Comparison of ENCODE assay signal across 10 mouse cellular contexts in genomic region chr15:78606059-78606458, GRCm38 (mm10). TPM values are rescaled to one million over a fixed set of nuclear protein-coding genes. Genes with fewer than 3 reads are reported as not detected.
DNase-seq lines count a peak whose midpoint lies in the region; ATAC-seq and TF ChIP-seq lines count a peak whose summit lies in the region.
"Had no signal": no experiment of that assay in that cellular context is flagged by ENCODE, and none has a peak within 500 bp of the region (broad histone marks: within the 10 kb centered on the region; RNA-seq: fewer than 3 reads in every experiment).

No protein-coding gene starts in this region.

- no peak overlapping the region for H3K4me3 ChIP-seq in bone marrow, adult 2 months (replicated peaks; ENCODE audit: control insufficient read depth, low read depth, low read length)

- intact Hi-C loops in left cerebral cortex, postnatal 10 days (cut with DNase I): no loop called here

- peak; percentile 63 for ATAC-seq in common myeloid progenitor, adult 5-6 weeks (replicated peaks; ENCODE audit: low read depth, poor library complexity, severe bottlenecking)
- ATAC-seq in erythroblast, adult 5-6 weeks (replicated peaks; ENCODE audit: low FRiP score, poor library complexity, severe bottlenecking): no peak
- ATAC-seq: lung, postnatal 0 days; Patski had no signal

- peaks cover 22% of the 10 kb centered on the region for H3K4me1 ChIP-seq in bone marrow, adult 2 months (ENCODE audit: control insufficient read depth, insufficient read depth, low read length)

- WGBS in bone marrow, adult 2 months: 15% methylated on average over 6 of the region's 6 CpGs

- DNase-seq in adrenal gland, adult 2 months: peak; percentile 52
- no peak for DNase-seq in adrenal gland, adult 8-10 months
- DNase-seq in left cerebral cortex, postnatal 10 days (ENCODE audit: extremely low spot score in 1 of 2, low spot score in 2 of 2): peak; percentile 39 to 47
- DNase-seq in left cerebral cortex, adult 9 months (ENCODE audit: low spot score in 2 of 2): no peak
- no peak for DNase-seq in frontal cortex, postnatal 14 days (ENCODE audit: low spot score in 2 of 2)

- peak overlapping the region; percentile 6; the same call in 1 of the 2 replicates for H3K27ac ChIP-seq in bone marrow, adult 2 months (ENCODE audit: control insufficient read depth, insufficient read depth, low read depth, low read length, poor library complexity)

- no peak for TF ChIP-seq CTCF in bone marrow, adult 2 months (IDR thresholded peaks at IDR 0.05; ENCODE audit: control insufficient read depth, insufficient read depth, low read length)

- no peak for TF ChIP-seq POLR2A in bone marrow, adult 2 months (IDR thresholded peaks at IDR 0.05; ENCODE audit: borderline replicate concordance, control insufficient read depth, low read depth, low read length)

RNA-seq across cellular contexts. Expression of gene Cyth4, which starts 9.2 kb away (rescaled TPM):
- 10 to 100 TPM in 1 of 2 experiments, 1 to 10 TPM in 1; 7.2 to 12.7 TPM for total RNA-seq in adrenal gland, adult 2 months (2021)
- 13.8 and 16.2 TPM in 2 replicates for polyA plus RNA-seq in adrenal gland, adult 2 months (2012; rRNA removed)
- total RNA-seq in adrenal gland, adult 8-10 months (2022): 10 to 100 TPM in 2 of 4 experiments, 1 to 10 TPM in 2; 8.1 to 21.3 (median 14.8) TPM
- 10 to 100 TPM; 10.4 to 11.6 TPM for total RNA-seq in left cerebral cortex, postnatal 10 days (2021)
- polyA plus RNA-seq in bone marrow, adult 2 months (2011; ENCODE audit: insufficient read depth, insufficient read length, low replicate concordance, missing spikeins): 49.8 and 105 TPM in 2 replicates
- total RNA-seq in common myeloid progenitor, adult 5-6 weeks (2017): 36.3 and 48.0 TPM in 2 replicates
- 17.1 and 19.4 TPM in 2 replicates for total RNA-seq in erythroblast, adult 5-6 weeks (2015; ENCODE audit: low replicate concordance)
- 18.1 and 20.1 TPM in 2 replicates for total RNA-seq in erythroblast, adult 5-6 weeks (2017; ENCODE audit: low replicate concordance)

RNA-seq across cellular contexts. Expression of gene Rac2, which starts 33.5 kb away (rescaled TPM):
- total RNA-seq in adrenal gland, adult 2 months (2021): 1 to 10 TPM; 8.1 to 9.6 TPM
- polyA plus RNA-seq in adrenal gland, adult 2 months (2012; rRNA removed): 33.4 and 40.2 TPM in 2 replicates
- 10 to 100 TPM in 2 of 4 experiments, 1 to 10 TPM in 2; 4.2 to 19.0 (median 7.7) TPM for total RNA-seq in adrenal gland, adult 8-10 months (2022)
- 1 to 10 TPM; 1.6 to 2.1 TPM for total RNA-seq in left cerebral cortex, postnatal 10 days (2021)
- polyA plus RNA-seq in bone marrow, adult 2 months (2011; ENCODE audit: insufficient read depth, insufficient read length, low replicate concordance, missing spikeins): 94.5 and 156 TPM in 2 replicates
- 104 and 252 TPM in 2 replicates for total RNA-seq in common myeloid progenitor, adult 5-6 weeks (2017)
- 142 and 153 TPM in 2 replicates for total RNA-seq in erythroblast, adult 5-6 weeks (2015; ENCODE audit: low replicate concordance)
- 34.3 and 78.9 TPM in 2 replicates for total RNA-seq in erythroblast, adult 5-6 weeks (2017; ENCODE audit: low replicate concordance)
- polyA plus RNA-seq: Patski had no signal

Comparison
In these comparisons a context has a peak if more than half of its experiments do, and no peak if none do; other contexts are left out.
1. DNase-seq: peak in adrenal gland, adult 2 months (single experiment) and left cerebral cortex, postnatal 10 days (2 of 2); none in adrenal gland, adult 8-10 months (single experiment), left cerebral cortex, adult 9 months (0 of 2) and frontal cortex, postnatal 14 days (0 of 2).